8 mouse cellular contexts compared by ENCODE assay signal in the genomic region with DNA sequence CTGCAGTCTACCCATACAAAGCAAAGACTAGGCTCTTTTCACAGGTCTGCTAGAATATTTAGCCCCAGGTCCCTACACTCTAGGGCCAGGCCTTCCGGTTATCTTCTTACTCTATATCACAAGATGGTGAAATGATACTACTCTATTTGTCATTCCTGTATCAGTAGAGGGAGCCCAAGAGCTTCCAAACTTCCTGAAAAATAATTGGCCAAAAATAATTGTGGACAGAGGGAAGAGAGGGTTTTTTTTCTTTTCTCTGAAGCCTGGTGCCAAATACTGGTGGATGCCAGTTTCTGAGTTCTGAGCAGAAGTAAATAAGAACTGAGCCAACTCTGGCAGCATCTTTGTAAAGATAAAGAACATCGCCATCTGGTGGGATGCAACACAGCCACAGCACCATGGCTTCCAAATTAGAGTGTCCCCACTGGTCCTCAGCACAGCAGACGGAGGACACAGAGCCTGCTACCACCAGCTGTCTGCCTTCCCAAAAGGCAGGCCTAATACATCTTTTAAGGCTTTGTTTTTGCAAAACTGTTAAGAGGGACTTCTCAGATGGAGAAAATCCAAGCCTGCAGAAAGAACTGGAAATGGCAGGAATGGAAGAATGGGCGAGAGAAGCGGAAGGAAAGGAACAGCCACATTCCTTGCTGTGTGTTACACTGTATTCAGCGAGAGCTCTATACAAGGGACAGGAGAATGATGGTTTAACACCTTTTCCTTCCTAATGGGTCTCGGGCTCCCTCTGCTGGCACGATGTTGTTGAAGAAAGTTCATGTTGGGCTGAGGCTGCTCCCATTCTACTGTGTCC.
DNase-seq lines count a peak whose midpoint lies in the region; ATAC-seq and TF ChIP-seq lines count a peak whose summit lies in the region.

No protein-coding gene starts in this region.

- DNase-seq in liver: peak; percentile 64
- DNase-seq in embryo, embryonic 10.5 days (ENCODE audit: low spot score): peak; percentile 91
- peak; percentile 43 to 74 for DNase-seq in gastrocnemius, postnatal 4 days (ENCODE audit: low spot score in 2 of 2)

- H3K4me3 ChIP-seq in liver, embryonic 12.5 days: no peak overlapping the region
- H3K4me3 ChIP-seq in kidney, embryonic 16.5 days (ENCODE audit: low read length): no peak overlapping the region
- H3K4me3 ChIP-seq in limb, embryonic 15.5 days: no peak overlapping the region
- no peak overlapping the region for H3K4me3 ChIP-seq in neural tube, embryonic 14.5 days (ENCODE audit: low read depth, low read length)
- H3K4me3 ChIP-seq in testis, adult 2 months (ENCODE audit: control insufficient read depth, low read depth, low read length): no peak overlapping the region

- no peak overlapping the region for H3K9ac ChIP-seq in liver, embryonic 12.5 days
- H3K9ac ChIP-seq in kidney, embryonic 16.5 days (replicated peaks; ENCODE audit: low read length): no peak overlapping the region
- H3K9ac ChIP-seq in limb, embryonic 15.5 days: no peak overlapping the region
- no peak overlapping the region for H3K9ac ChIP-seq in neural tube, embryonic 14.5 days (replicated peaks; ENCODE audit: low read depth, low read length)

- H3K4me2 ChIP-seq in liver, embryonic 12.5 days: no peak overlapping the region
- H3K4me2 ChIP-seq in kidney, embryonic 16.5 days (replicated peaks; ENCODE audit: low read depth, low read length): no peak overlapping the region
- H3K4me2 ChIP-seq in limb, embryonic 15.5 days: no peak overlapping the region
- no peak overlapping the region for H3K4me2 ChIP-seq in neural tube, embryonic 14.5 days (ENCODE audit: low read depth, low read length)

- H3K4me1 ChIP-seq in liver, embryonic 12.5 days: 0 out of 2 replicates have a peak, but pooled peaks cover 5% of the 10 kb centered on the region
- peaks cover 13% of the 10 kb centered on the region for H3K4me1 ChIP-seq in kidney, embryonic 16.5 days (ENCODE audit: insufficient read depth, low read length)
- H3K4me1 ChIP-seq in limb, embryonic 15.5 days: no peaks in the 10 kb centered on the region
- no peaks in the 10 kb centered on the region for H3K4me1 ChIP-seq in neural tube, embryonic 14.5 days (ENCODE audit: control insufficient read depth, insufficient read depth, low read length)
- H3K4me1 ChIP-seq in testis, adult 2 months (ENCODE audit: control insufficient read depth, insufficient read depth, low read length): no peaks in the 10 kb centered on the region

- no peak overlapping the region for H3K27ac ChIP-seq in liver, embryonic 12.5 days
- H3K27ac ChIP-seq in kidney, embryonic 16.5 days (ENCODE audit: low read length): no peak overlapping the region
- H3K27ac ChIP-seq in limb, embryonic 15.5 days: no peak overlapping the region
- H3K27ac ChIP-seq in neural tube, embryonic 14.5 days (ENCODE audit: low read depth, low read length): peak overlapping the region; percentile 35; the same call in 1 of the 2 replicates
- H3K27ac ChIP-seq in testis, adult 2 months (ENCODE audit: control insufficient read depth, insufficient read depth, low read depth, low read length): no peak overlapping the region

- no peaks in the 10 kb centered on the region for H3K9me3 ChIP-seq in liver, embryonic 12.5 days (replicated peaks)
- H3K9me3 ChIP-seq in kidney, embryonic 16.5 days (ENCODE audit: low read length): no peaks in the 10 kb centered on the region
- no peaks in the 10 kb centered on the region for H3K9me3 ChIP-seq in limb, embryonic 15.5 days
- H3K9me3 ChIP-seq in neural tube, embryonic 14.5 days (ENCODE audit: control insufficient read depth, low read length): no peaks in the 10 kb centered on the region

- ATAC-seq in liver, embryonic 12.5 days: no peak
- peak; percentile 85 for ATAC-seq in kidney, embryonic 16.5 days (ENCODE audit: low FRiP score, low TSS enrichment)
- ATAC-seq in limb, embryonic 15.5 days (ENCODE audit: insufficient number of reproducible peaks, low FRiP score, low TSS enrichment, low read depth): 0 out of 2 replicates have a peak, but pooled peaks have one; percentile 40
- peak; percentile 95 for ATAC-seq in neural tube, embryonic 14.5 days (ENCODE audit: low read depth)

- H3K27me3 ChIP-seq in liver, embryonic 12.5 days (replicated peaks): no peaks in the 10 kb centered on the region
- no peaks in the 10 kb centered on the region for H3K27me3 ChIP-seq in kidney, embryonic 16.5 days (ENCODE audit: insufficient read depth, low read length)
- H3K27me3 ChIP-seq in limb, embryonic 15.5 days: no peaks in the 10 kb centered on the region
- H3K27me3 ChIP-seq in neural tube, embryonic 14.5 days (ENCODE audit: control insufficient read depth, insufficient read depth, low read length): no peaks in the 10 kb centered on the region
- H3K27me3 ChIP-seq in testis, adult 2 months (ENCODE audit: control insufficient read depth, insufficient read depth, low read length): no peaks in the 10 kb centered on the region

- peak; percentile 21; the same call in 1 of the 2 replicates for TF ChIP-seq CTCF in testis, adult 2 months (IDR thresholded peaks at IDR 0.05; ENCODE audit: control insufficient read depth, insufficient read depth, insufficient replicate concordance, low read depth, low read length)

- peaks cover 11% of the 10 kb centered on the region; the same call in 1 of the 2 replicates for H3K36me3 ChIP-seq in liver, embryonic 12.5 days
- no peaks in the 10 kb centered on the region for H3K36me3 ChIP-seq in kidney, embryonic 16.5 days (ENCODE audit: insufficient read depth, low read length)
- H3K36me3 ChIP-seq in limb, embryonic 15.5 days: no peaks in the 10 kb centered on the region
- no peaks in the 10 kb centered on the region for H3K36me3 ChIP-seq in neural tube, embryonic 14.5 days (ENCODE audit: control insufficient read depth, insufficient read depth, low read length)
- no peaks in the 10 kb centered on the region for H3K36me3 ChIP-seq in testis, adult 2 months (ENCODE audit: control insufficient read depth, insufficient read depth, low read length)

- WGBS in liver, embryonic 12.5 days (ENCODE audit: insufficient replicate concordance): 51% methylated on average over 8 of the region's 8 CpGs
- WGBS in kidney, embryonic 16.5 days: 38% methylated on average over 8 of the region's 8 CpGs
- WGBS in limb, embryonic 15.5 days: 32% methylated on average over 8 of the region's 8 CpGs
- WGBS in neural tube, embryonic 14.5 days: 26% methylated on average over 8 of the region's 8 CpGs

- no peak for TF ChIP-seq POLR2A in testis, adult 2 months (IDR thresholded peaks at IDR 0.05; ENCODE audit: control insufficient read depth, low read depth, low read length)
